Mouse (Mus musculus) heart, embryonic 11.5 days (tissue): ENCODE measurements around the gene Zfp1. TPM values are rescaled to one million over a fixed set of nuclear protein-coding genes. Genes with fewer than 3 reads are reported as not detected.
A peak's percentile ranks its signal among the peaks of the same experiment; 100 is the strongest.

ENCODE experiments used
- ATAC-seq: fragments of 200-750 bp; cut with Nextera tagmentation; replicated peaks from 2 replicates; pipeline ENCODE4 v1.8.0; 2017; ENCODE audit warnings: moderate library complexity; ENCODE audit not compliant: insufficient number of reproducible peaks, low FRiP score, low TSS enrichment
- H3K27ac ChIP-seq: fragments of 300-500 bp; sonication (generic); 2 replicates; pipeline ENCODE4 v1.5.1; 2014; ENCODE audit warnings: mild to moderate bottlenecking, low read depth, low read length
- H3K27me3 ChIP-seq: fragments of 300-500 bp; sonication (generic); 2 replicates; pipeline ENCODE4 v1.6.1; 2014; ENCODE audit warnings: mild to moderate bottlenecking, low read length, mixed read lengths; ENCODE audit not compliant: control insufficient read depth, insufficient read depth
- H3K36me3 ChIP-seq: fragments of 300-500 bp; sonication (generic); 2 replicates; pipeline ENCODE4 v1.6.1; 2014; ENCODE audit warnings: mild to moderate bottlenecking, low read length, moderate library complexity, mixed read lengths; ENCODE audit not compliant: control insufficient read depth, insufficient read depth
- H3K4me1 ChIP-seq: fragments of 300-500 bp; sonication (generic); 2 replicates; pipeline ENCODE4 v1.6.1; 2014; ENCODE audit warnings: low read length; ENCODE audit not compliant: control insufficient read depth, insufficient read depth
- H3K4me2 ChIP-seq: fragments of 300-500 bp; sonication (generic); 2 replicates; pipeline ENCODE4 v1.6.1; 2014; ENCODE audit warnings: mild to moderate bottlenecking, moderate library complexity
- H3K4me3 ChIP-seq: fragments of 300-500 bp; sonication (generic); 2 replicates; pipeline ENCODE4 v1.5.1; 2014; ENCODE audit warnings: low read depth, low read length
- H3K9ac ChIP-seq: fragments of 300-500 bp; sonication (generic); 2 replicates; pipeline ENCODE4 v1.6.1; 2014; ENCODE audit warnings: mild to moderate bottlenecking, low read depth, low read length, moderate library complexity
- H3K9me3 ChIP-seq: fragments of 300-500 bp; sonication (generic); replicated peaks from 2 replicates; pipeline ENCODE4 v1.6.1; 2016; ENCODE audit warnings: low read length; ENCODE audit not compliant: control insufficient read depth
- WGBS: fragments of 180-500 bp; shearing (Covaris S2); extraction: QIAGEN DNeasy Blood & Tissue Kit; methylation state at CpG from one replicate; pipeline ENCODE4 v1.1.7; 2014; ENCODE audit not compliant: insufficient replicate concordance; 5-methylcytosine and 5-hydroxymethylcytosine counted together
- polyA plus RNA-seq: library from polyadenylated mRNA; unstranded; fragments of >200 nt; fragmentation: Nextera tagmentation; extraction: Ambion mirVana; gene quantifications from 2 replicates; pipeline ENCODE4 v1.2.1, GENCODE M21; 2014

Gene Zfp1
- polyA plus RNA-seq, 1 experiment from 2014 or later: 16.5 TPM

- no peak overlapping the region for H3K27ac ChIP-seq
- 87% methylated on average over 12 of the region's 12 CpGs for WGBS
- H3K9me3 ChIP-seq: no peaks in the 10 kb centered on the region
- no peaks in the 10 kb centered on the region for H3K27me3 ChIP-seq
- no peak overlapping the region for H3K9ac ChIP-seq
- H3K4me2 ChIP-seq: no peak overlapping the region
- H3K4me1 ChIP-seq: peaks cover 12% of the 10 kb centered on the region
- H3K4me3 ChIP-seq: no peak overlapping the region
- H3K36me3 ChIP-seq: peaks cover 5% of the 10 kb centered on the region; the same call in 1 of the 2 replicates
- no peak for ATAC-seq
Measured at GRCm38 (mm10) chr8:111704585-111704984, 61.4 kb downstream of the Zfp1 start.

GRCm38 (mm10) chr8:111705222-111705621 lies 62.0 kb downstream of the Zfp1 start:
- peaks cover 5% of the 10 kb centered on the region; the same call in 1 of the 2 replicates for H3K36me3 ChIP-seq
- ATAC-seq: no peak; the same call in 1 of the 2 replicates
- H3K9ac ChIP-seq: 0 out of 2 replicates have a peak overlapping the region, but pooled peaks have one; percentile 29
- no peaks in the 10 kb centered on the region for H3K9me3 ChIP-seq
- H3K27me3 ChIP-seq: no peaks in the 10 kb centered on the region
- WGBS: 20% methylated on average over 3 of the region's 3 CpGs
- peaks cover 12% of the 10 kb centered on the region for H3K4me1 ChIP-seq
- H3K27ac ChIP-seq: 0 out of 2 replicates have a peak overlapping the region, but pooled peaks have one; percentile 36
- H3K4me3 ChIP-seq: no peak overlapping the region
- no peak overlapping the region for H3K4me2 ChIP-seq

GRCm38 (mm10) chr8:111705699-111706098 lies 62.5 kb downstream of the Zfp1 start:
- no peak for ATAC-seq

GRCm38 (mm10) chr8:111708265-111708664 lies 65.1 kb downstream of the Zfp1 start:
- H3K27me3 ChIP-seq: no peaks in the 10 kb centered on the region
- ATAC-seq: no peak
- H3K27ac ChIP-seq: no peak overlapping the region
- no peak overlapping the region for H3K4me3 ChIP-seq
- H3K9ac ChIP-seq: no peak overlapping the region
- H3K4me1 ChIP-seq: peaks cover 16% of the 10 kb centered on the region
- H3K9me3 ChIP-seq: no peaks in the 10 kb centered on the region
- no peak overlapping the region for H3K4me2 ChIP-seq
- 88% methylated on average over 6 of the region's 6 CpGs for WGBS
- H3K36me3 ChIP-seq: peaks cover 27% of the 10 kb centered on the region

More at GRCm38 (mm10) chr8:111705699-111706098, 62.5 kb downstream of the Zfp1 start:
- H3K4me1 ChIP-seq: peaks cover 12% of the 10 kb centered on the region
- no peak overlapping the region for H3K4me2 ChIP-seq
- no peak overlapping the region for H3K27ac ChIP-seq
- H3K27me3 ChIP-seq: no peaks in the 10 kb centered on the region
- no peaks in the 10 kb centered on the region for H3K9me3 ChIP-seq
- no peak overlapping the region for H3K4me3 ChIP-seq
- peaks cover 9% of the 10 kb centered on the region; the same call in 1 of the 2 replicates for H3K36me3 ChIP-seq
- 46% methylated on average over 5 of the region's 5 CpGs for WGBS
- no peak overlapping the region for H3K9ac ChIP-seq

- H3K4me1 ChIP-seq: peaks cover 16% of the 10 kb centered on the region
- H3K27me3 ChIP-seq: no peaks in the 10 kb centered on the region
- H3K27ac ChIP-seq: no peak overlapping the region
- H3K9me3 ChIP-seq: no peaks in the 10 kb centered on the region
- no peak overlapping the region for H3K4me3 ChIP-seq
- 0 out of 2 replicates have a peak overlapping the region, but pooled peaks have one; percentile 22 for H3K9ac ChIP-seq
- no peak for ATAC-seq
- H3K36me3 ChIP-seq: peaks cover 37% of the 10 kb centered on the region
- no peak overlapping the region for H3K4me2 ChIP-seq
- WGBS: 87% methylated on average over 1 of the region's 1 CpGs
Measured at GRCm38 (mm10) chr8:111709223-111709622, 66.0 kb downstream of the Zfp1 start.

- 91% methylated on average over 20 of the region's 20 CpGs for WGBS
- H3K27ac ChIP-seq: no peak overlapping the region
- H3K36me3 ChIP-seq: peaks cover 51% of the 10 kb centered on the region
- no peaks in the 10 kb centered on the region for H3K9me3 ChIP-seq
- H3K27me3 ChIP-seq: no peaks in the 10 kb centered on the region
- peaks cover 7% of the 10 kb centered on the region for H3K4me1 ChIP-seq
- no peak overlapping the region for H3K4me2 ChIP-seq
- ATAC-seq: no peak
- H3K9ac ChIP-seq: no peak overlapping the region
- no peak overlapping the region for H3K4me3 ChIP-seq
Measured at GRCm38 (mm10) chr8:111710777-111711485, 67.7 kb downstream of the Zfp1 start.

GRCm38 (mm10) chr8:111712135-111712534 lies 68.9 kb downstream of the Zfp1 start:
- no peak overlapping the region for H3K4me2 ChIP-seq
- H3K36me3 ChIP-seq: peaks cover 51% of the 10 kb centered on the region
- H3K4me3 ChIP-seq: no peak overlapping the region
- H3K9ac ChIP-seq: no peak overlapping the region
- no peak for ATAC-seq
- H3K9me3 ChIP-seq: no peaks in the 10 kb centered on the region
- H3K4me1 ChIP-seq: peaks cover 17% of the 10 kb centered on the region
- no peak overlapping the region for H3K27ac ChIP-seq
- 70% methylated on average over 9 of the region's 9 CpGs for WGBS
- no peaks in the 10 kb centered on the region for H3K27me3 ChIP-seq

GRCm38 (mm10) chr8:111712588-111712987 lies 69.4 kb downstream of the Zfp1 start:
- Histone ChIP-seq H3K36me3 (peaks cover 51% of the 10 kb centered on the region), H3K4me1 (peaks cover 22% of the 10 kb centered on the region), H3K9ac (no peak overlapping the region), H3K4me3 (no peak overlapping the region), H3K4me2 (no peak overlapping the region), H3K9me3 (no peaks in the 10 kb centered on the region), H3K27me3 (no peaks in the 10 kb centered on the region), H3K27ac (peak overlapping the region; percentile 15; the same call in 1 of the 2 replicates)
- no peak for ATAC-seq
- 71% methylated on average over 6 of the region's 6 CpGs for WGBS

GRCm38 (mm10) chr8:111713291-111713690 lies 70.1 kb downstream of the Zfp1 start:
- Histone ChIP-seq H3K4me2 (no peak overlapping the region), H3K36me3 (peaks cover 51% of the 10 kb centered on the region), H3K4me3 (no peak overlapping the region), H3K9me3 (no peaks in the 10 kb centered on the region), H3K4me1 (peaks cover 29% of the 10 kb centered on the region), H3K27me3 (no peaks in the 10 kb centered on the region), H3K9ac (no peak overlapping the region), H3K27ac (0 out of 2 replicates have a peak overlapping the region, but pooled peaks have one; percentile 15)
- 93% methylated on average over 11 of the region's 11 CpGs for WGBS
- no peak for ATAC-seq
